In the genomic region with DNA sequence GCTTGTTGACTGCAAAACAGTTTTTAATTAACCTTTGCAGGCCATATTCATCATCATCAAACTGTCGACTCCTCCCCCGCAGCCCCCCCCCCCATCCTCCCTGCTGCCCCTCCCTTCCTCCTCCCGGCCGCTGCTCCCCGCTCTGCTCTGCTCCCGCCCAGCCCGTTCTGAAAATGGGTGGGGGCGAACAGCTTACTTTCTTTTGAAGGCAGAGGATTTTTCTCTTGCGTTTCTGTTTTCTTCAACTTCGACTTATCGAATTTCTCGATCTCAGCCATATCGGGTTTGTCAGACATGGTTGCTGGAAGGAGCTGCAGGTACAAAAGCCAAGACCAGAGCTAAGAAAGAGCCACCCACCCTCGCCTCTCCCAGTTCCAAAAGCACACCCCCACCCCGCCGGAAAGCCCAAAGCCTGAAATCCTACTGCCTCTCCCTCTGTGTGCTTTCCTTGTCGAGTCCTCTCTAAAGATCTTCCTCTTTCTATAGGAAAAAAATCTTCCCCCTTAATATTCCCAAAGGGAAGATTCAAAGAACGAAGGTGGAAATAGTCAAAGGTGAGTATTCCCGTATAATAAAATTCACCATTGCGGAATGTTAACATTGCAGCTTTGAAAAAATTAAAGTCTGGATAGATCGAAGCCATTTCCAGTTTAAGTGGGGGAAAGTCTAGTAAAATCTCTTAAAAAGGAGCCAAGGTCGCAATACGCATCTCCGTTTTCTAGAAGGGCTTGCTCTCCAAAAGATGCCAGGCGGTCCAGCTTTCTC, we compare ENCODE assay signal across 8 mouse cellular contexts. TPM values are rescaled to one million over a fixed set of nuclear protein-coding genes. Genes with fewer than 3 reads are reported as not detected.
DNase-seq lines count a peak whose midpoint lies in the region; ATAC-seq lines count a peak whose summit lies in the region.

No protein-coding gene starts in this region.

- peak; percentile 78 for DNase-seq in CD4-positive, CD25-positive, alpha-beta regulatory T cell, adult 2 months (ENCODE audit: low read depth, low spot score)
- DNase-seq in layer of hippocampus, adult 9-11 months, result no peak

- H3K9me3 ChIP-seq in erythroblast, embryonic 14.5 days (ENCODE audit: control insufficient read depth, low read length), result peaks cover 6% of the 10 kb centered on the region; the same call in 1 of the 2 replicates
- no peaks in the 10 kb centered on the region for H3K9me3 ChIP-seq in embryonic facial prominence, embryonic 13.5 days
- H3K9me3 ChIP-seq in hindbrain, embryonic 12.5 days (replicated peaks), result no peaks in the 10 kb centered on the region
- no peaks in the 10 kb centered on the region for H3K9me3 ChIP-seq in liver, embryonic 15.5 days (replicated peaks)
- H3K9me3 ChIP-seq in stomach, embryonic 14.5 days (ENCODE audit: control insufficient read depth, low read depth, low read length), result no peaks in the 10 kb centered on the region

- H3K27me3 ChIP-seq in erythroblast, embryonic 14.5 days (ENCODE audit: control insufficient read depth), result peaks cover 38% of the 10 kb centered on the region
- peaks cover 49% of the 10 kb centered on the region for H3K27me3 ChIP-seq in embryonic facial prominence, embryonic 13.5 days
- H3K27me3 ChIP-seq in hindbrain, embryonic 12.5 days, result peaks cover 19% of the 10 kb centered on the region
- peaks cover 20% of the 10 kb centered on the region for H3K27me3 ChIP-seq in liver, embryonic 15.5 days
- no peaks in the 10 kb centered on the region for H3K27me3 ChIP-seq in stomach, embryonic 14.5 days (ENCODE audit: control insufficient read depth, insufficient read depth, low read length)

- 31% methylated on average over 25 of the region's 25 CpGs for WGBS in embryonic facial prominence, embryonic 13.5 days
- WGBS in hindbrain, embryonic 12.5 days, result 22% methylated on average over 23 of the region's 25 CpGs
- 18% methylated on average over 24 of the region's 25 CpGs for WGBS in liver, embryonic 15.5 days (ENCODE audit: insufficient replicate concordance)
- WGBS in stomach, embryonic 14.5 days, result 22% methylated on average over 24 of the region's 25 CpGs

- H3K9ac ChIP-seq in embryonic facial prominence, embryonic 13.5 days, result peak overlapping the region; percentile 76
- peak overlapping the region; percentile 88 for H3K9ac ChIP-seq in hindbrain, embryonic 12.5 days
- no peak overlapping the region for H3K9ac ChIP-seq in liver, embryonic 15.5 days
- H3K9ac ChIP-seq in stomach, embryonic 14.5 days (replicated peaks; ENCODE audit: low read depth, low read length), result peak overlapping the region; percentile 73

- H3K4me2 ChIP-seq in embryonic facial prominence, embryonic 13.5 days, result peak overlapping the region; percentile 56
- peak overlapping the region; percentile 59 for H3K4me2 ChIP-seq in hindbrain, embryonic 12.5 days (replicated peaks)
- peak overlapping the region; percentile 66 for H3K4me2 ChIP-seq in liver, embryonic 15.5 days
- H3K4me2 ChIP-seq in stomach, embryonic 14.5 days (replicated peaks; ENCODE audit: low read depth, low read length), result peak overlapping the region; percentile 44

- ATAC-seq in erythroblast, adult 5-6 weeks (replicated peaks; ENCODE audit: low FRiP score, poor library complexity, severe bottlenecking), result no peak
- no peak for ATAC-seq in embryonic facial prominence, embryonic 13.5 days (ENCODE audit: insufficient number of reproducible peaks, insufficient read depth, low FRiP score, low TSS enrichment, low read depth)
- no peak for ATAC-seq in hindbrain, embryonic 12.5 days (ENCODE audit: low FRiP score)
- ATAC-seq in liver, embryonic 15.5 days (ENCODE audit: insufficient read depth), result no peak
- ATAC-seq in stomach, embryonic 14.5 days (ENCODE audit: insufficient number of reproducible peaks, insufficient read depth, low FRiP score, low read depth), result no peak

- H3K36me3 ChIP-seq in erythroblast, embryonic 14.5 days (ENCODE audit: control insufficient read depth), result no peaks in the 10 kb centered on the region
- H3K36me3 ChIP-seq in embryonic facial prominence, embryonic 13.5 days, result no peaks in the 10 kb centered on the region
- H3K36me3 ChIP-seq in hindbrain, embryonic 12.5 days, result no peaks in the 10 kb centered on the region
- H3K36me3 ChIP-seq in liver, embryonic 15.5 days (replicated peaks), result no peaks in the 10 kb centered on the region
- H3K36me3 ChIP-seq in stomach, embryonic 14.5 days (ENCODE audit: control insufficient read depth, insufficient read depth, low read length), result peaks cover 4% of the 10 kb centered on the region; the same call in 1 of the 2 replicates

- H3K4me1 ChIP-seq in erythroblast, embryonic 14.5 days (ENCODE audit: control insufficient read depth), result peaks cover 5% of the 10 kb centered on the region
- no peaks in the 10 kb centered on the region for H3K4me1 ChIP-seq in embryonic facial prominence, embryonic 13.5 days
- H3K4me1 ChIP-seq in hindbrain, embryonic 12.5 days, result peaks cover 11% of the 10 kb centered on the region; the same call in 1 of the 2 replicates
- H3K4me1 ChIP-seq in liver, embryonic 15.5 days (replicated peaks), result 0 out of 2 replicates have a peak, but pooled peaks cover 4% of the 10 kb centered on the region
- no peaks in the 10 kb centered on the region for H3K4me1 ChIP-seq in stomach, embryonic 14.5 days (ENCODE audit: control insufficient read depth, insufficient read depth, low read length)

- H3K27ac ChIP-seq in embryonic facial prominence, embryonic 13.5 days, result peak overlapping the region; percentile 82
- peak overlapping the region; percentile 96 for H3K27ac ChIP-seq in hindbrain, embryonic 12.5 days
- peak overlapping the region; percentile 51 for H3K27ac ChIP-seq in liver, embryonic 15.5 days (replicated peaks)
- H3K27ac ChIP-seq in stomach, embryonic 14.5 days (ENCODE audit: low read length), result peak overlapping the region; percentile 94

- H3K4me3 ChIP-seq in erythroblast, embryonic 14.5 days (replicated peaks), result peak overlapping the region; percentile 54
- peak overlapping the region; percentile 54 for H3K4me3 ChIP-seq in embryonic facial prominence, embryonic 13.5 days
- peak overlapping the region; percentile 57 for H3K4me3 ChIP-seq in hindbrain, embryonic 12.5 days
- peak overlapping the region; percentile 51 for H3K4me3 ChIP-seq in liver, embryonic 15.5 days (replicated peaks)
- peak overlapping the region; percentile 51 for H3K4me3 ChIP-seq in stomach, embryonic 14.5 days (ENCODE audit: low read depth, low read length)

RNA-seq across cellular contexts. Expression of a gene that starts 1.2 kb away (rescaled TPM):
- polyA plus RNA-seq in erythroblast, embryonic 14.5 days (2012), result 0.67 and 1.1 TPM in 2 replicates
- 1,938 and 2,125 TPM in 2 replicates for total RNA-seq in erythroblast, adult 5-6 weeks (2015; ENCODE audit: low replicate concordance)
- total RNA-seq in erythroblast, adult 5-6 weeks (2017; ENCODE audit: low replicate concordance), result 844 and 1,294 TPM in 2 replicates
- polyA plus RNA-seq in embryonic facial prominence, embryonic 13.5 days (2015; fragmentation: Nextera tagmentation; extraction: Ambion mirVana), result 2,270 and 2,389 TPM in 2 replicates
- polyA plus RNA-seq in hindbrain, embryonic 12.5 days (2016; fragmentation: Nextera tagmentation; extraction: Ambion mirVana), result 5,703 and 6,080 TPM in 2 replicates
- polyA plus RNA-seq in liver, embryonic 15.5 days (2015; fragmentation: Nextera tagmentation; extraction: Ambion mirVana), result 972 and 1,248 TPM in 2 replicates
- 5,407 TPM in 2 replicates for polyA plus RNA-seq in stomach, embryonic 14.5 days (2014; fragmentation: Nextera tagmentation; extraction: Ambion mirVana)

RNA-seq across cellular contexts. Expression of a gene that starts 56.2 kb away (rescaled TPM):
- not detected in 2 replicates for polyA plus RNA-seq in erythroblast, embryonic 14.5 days (2012)
- total RNA-seq in erythroblast, adult 5-6 weeks (2015; ENCODE audit: low replicate concordance), result 11.7 and 24.0 TPM in 2 replicates
- total RNA-seq in erythroblast, adult 5-6 weeks (2017; ENCODE audit: low replicate concordance), result 5.3 and 11.2 TPM in 2 replicates
- 0.10 and 0.58 TPM in 2 replicates for polyA plus RNA-seq in embryonic facial prominence, embryonic 13.5 days (2015; fragmentation: Nextera tagmentation; extraction: Ambion mirVana)
- 0.09 and 0.27 TPM in 2 replicates for polyA plus RNA-seq in hindbrain, embryonic 12.5 days (2016; fragmentation: Nextera tagmentation; extraction: Ambion mirVana)
- polyA plus RNA-seq in liver, embryonic 15.5 days (2015; fragmentation: Nextera tagmentation; extraction: Ambion mirVana), result 0.74 and 0.86 TPM in 2 replicates
- 0.20 and 0.62 TPM in 2 replicates for polyA plus RNA-seq in stomach, embryonic 14.5 days (2014; fragmentation: Nextera tagmentation; extraction: Ambion mirVana)

Comparison
In these comparisons a context has a peak if more than half of its experiments do, and no peak if none do; other contexts are left out.
1. RNA of a gene that starts 1.2 kb away (polyA plus RNA-seq): 5,703 to 6,080 TPM in hindbrain, embryonic 12.5 days, 5,407 TPM in stomach, embryonic 14.5 days, 2,270 to 2,389 TPM in embryonic facial prominence, embryonic 13.5 days and 972 to 1,248 TPM in liver, embryonic 15.5 days; 0.67 to 1.1 TPM in erythroblast, embryonic 14.5 days; every median in the first group is over 100 times any median in the second.
2. Peak in every context shown above with its lines, with median percentiles within 50 percentile points of each other: H3K4me3 ChIP-seq, H3K27ac ChIP-seq and H3K4me2 ChIP-seq.